Mouse (Mus musculus) leukemia stem cell, adult 10-12 weeks (primary cell): Measurements from ENCODE around the gene Iqgap2. TPM values are rescaled to one million over a fixed set of nuclear protein-coding genes. Genes with fewer than 3 reads are reported as not detected.

Source experiments
- polyA plus RNA-seq: library from polyadenylated mRNA; stranded (reverse); fragments of >175 nt; gene quantifications from 2 replicates; pipeline ENCODE4 v1.2.3, GENCODE M21; 2012; ENCODE audit warnings: low replicate concordance

Gene Iqgap2
- polyA plus RNA-seq, result 1.5 and 2.3 TPM in 2 replicates

GRCm38 (mm10) chr13:95891491-95891925 lies at the start of gene Iqgap2:
Iqgap2 (minus strand) TSS chr13:95891922.

GRCm38 (mm10) chr13:95696654-95697163 lies 195.0 kb downstream of the Iqgap2 start, which contains the start of gene F2rl2:
F2rl2 (plus strand) TSS chr13:95696853.

GRCm38 (mm10) chr13:95618309-95618712 lies 273.4 kb downstream of the Iqgap2 start, which contains the start of gene F2r:
F2r (minus strand) TSS chr13:95618487.

Other genes with a start within 250 kb of the Iqgap2 start
- not detected in 2 replicates for gene F2rl2, start 195.1 kb downstream of the Iqgap2 start, polyA plus RNA-seq
- 0.26 and 1.8 TPM in 2 replicates for gene Gm20075, start 189.5 kb upstream of the Iqgap2 start, polyA plus RNA-seq
- gene Gm17190, start 190.1 kb upstream of the Iqgap2 start, polyA plus RNA-seq, result not detected in 2 replicates
- gene Sv2c, start 240.7 kb upstream of the Iqgap2 start, polyA plus RNA-seq, result 0.02 TPM in 1 of 2 replicates, not detected in the other